Mouse (Mus musculus) liver, postnatal 0 days (tissue): Measurements from ENCODE around the gene Gm17581. TPM values are rescaled to one million over a fixed set of nuclear protein-coding genes. Genes with fewer than 3 reads are reported as not detected.

Experiments
- ATAC-seq: fragments of 200-750 bp; cut with Nextera tagmentation; 2 replicates; pipeline ENCODE4 v1.8.0; 2017; ENCODE audit warnings: mild to moderate bottlenecking, moderate library complexity
- DNase-seq: peaks from one replicate; pipeline ENCODE4 v3.0.0-alpha.2; 2016
- H3K27ac ChIP-seq: fragments of 300-500 bp; sonication (generic); 2 replicates; pipeline ENCODE4 v1.5.1; 2014; ENCODE audit warnings: antibody characterized with exemption, moderate library complexity, mild to moderate bottlenecking, low read depth
- H3K27me3 ChIP-seq: fragments of 300-500 bp; sonication (generic); 2 replicates; pipeline ENCODE4 v1.6.1; 2014; ENCODE audit warnings: low read length, control low read depth, mixed read lengths; ENCODE audit not compliant: insufficient read depth
- H3K36me3 ChIP-seq: fragments of 300-500 bp; sonication (generic); replicated peaks from 2 replicates; pipeline ENCODE4 v1.6.1; 2014; ENCODE audit warnings: mild to moderate bottlenecking, control low read depth, low read length, moderate library complexity, mixed read lengths; ENCODE audit not compliant: insufficient read depth
- H3K4me1 ChIP-seq: fragments of 300-500 bp; sonication (generic); 2 replicates; pipeline ENCODE4 v1.6.1; 2014; ENCODE audit warnings: antibody characterized with exemption, mild to moderate bottlenecking, control low read depth; ENCODE audit not compliant: insufficient read depth
- H3K4me2 ChIP-seq: fragments of 300-500 bp; sonication (generic); 2 replicates; pipeline ENCODE4 v1.6.1; 2014; ENCODE audit warnings: low read depth, mild to moderate bottlenecking, low read length, moderate library complexity, mixed read lengths
- H3K4me3 ChIP-seq: fragments of 300-500 bp; sonication (generic); 2 replicates; pipeline ENCODE4 v1.5.1; 2014; ENCODE audit warnings: low read depth, low read length
- H3K9ac ChIP-seq: fragments of 300-500 bp; sonication (generic); replicated peaks from 2 replicates; pipeline ENCODE4 v1.6.1; 2014; ENCODE audit warnings: mild to moderate bottlenecking, moderate library complexity
- H3K9me3 ChIP-seq: fragments of 300-500 bp; sonication (generic); 2 replicates; pipeline ENCODE4 v1.6.1; 2016; ENCODE audit warnings: mild to moderate bottlenecking, control low read depth, low read length, mixed read lengths
- CTCF ChIP-seq: sonication (generic); IDR thresholded peaks from 2 replicates; pipeline ENCODE4 v1.5.1; 2016; ENCODE audit warnings: antibody characterized with exemption, low read depth
- EP300 ChIP-seq: IDR thresholded peaks from 2 replicates; pipeline ENCODE4 v1.6.1; 2016; ENCODE audit warnings: antibody characterized with exemption, low read depth, mild to moderate bottlenecking
- WGBS: fragments of 180-500 bp; shearing (Covaris S2); extraction: QIAGEN DNeasy Blood & Tissue Kit; methylation state at CpG from one replicate; pipeline ENCODE4 v1.1.7; 2014; ENCODE audit not compliant: insufficient replicate concordance; 5-methylcytosine and 5-hydroxymethylcytosine counted together
- polyA plus RNA-seq: library from polyadenylated mRNA; unstranded; fragments of >200 nt; fragmentation: Nextera tagmentation; extraction: Ambion mirVana; gene quantifications from 2 replicates; pipeline ENCODE4 v1.2.1, GENCODE M21; 2015

The Gm17581 gene
- polyA plus RNA-seq, 1 experiment from 2014 or later, result not detected

DNA sequence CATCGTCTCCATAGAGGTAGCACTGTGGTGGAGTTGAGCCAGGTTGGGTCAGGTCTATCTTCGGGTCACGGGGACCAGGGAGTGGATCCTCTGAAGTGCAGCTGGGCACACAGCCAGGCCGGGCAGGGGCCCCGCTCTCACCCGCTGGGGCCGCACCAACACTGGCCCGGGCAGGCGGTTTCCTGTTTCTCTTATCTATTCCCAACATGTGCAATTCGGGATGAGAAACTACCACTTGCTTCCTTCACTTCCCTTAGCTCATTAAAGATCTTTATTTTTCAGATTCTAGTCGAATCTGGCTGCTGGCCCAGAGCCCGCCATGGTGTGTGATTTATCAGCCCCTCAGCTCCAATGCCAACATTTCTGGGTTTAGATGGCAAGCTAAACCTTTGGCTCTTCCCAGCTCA is 7.3 kb upstream of the Gm17581 start:
- no peaks in the 10 kb centered on the region for H3K27me3 ChIP-seq
- TF ChIP-seq CTCF, result no peak
- 0 out of 2 replicates have a peak, but pooled peaks have one; percentile 9 for TF ChIP-seq EP300
- no peak overlapping the region for H3K27ac ChIP-seq
- H3K4me1 ChIP-seq, result peaks cover 5% of the 10 kb centered on the region
- 27% methylated on average over 12 of the region's 12 CpGs for WGBS
- ATAC-seq (peak; percentile 35; the same call in 1 of the 2 replicates), DNase-seq (peak; percentile 33)
- no peak overlapping the region for H3K9ac ChIP-seq
- 0 out of 2 replicates have a peak overlapping the region, but pooled peaks have one; percentile 6 for H3K4me2 ChIP-seq
- no peaks in the 10 kb centered on the region for H3K36me3 ChIP-seq
- H3K9me3 ChIP-seq, result no peaks in the 10 kb centered on the region
- H3K4me3 ChIP-seq, result no peak overlapping the region

GRCm38 (mm10) chr2:155742211-155742610 is 6.5 kb upstream of the Gm17581 start:
- TF ChIP-seq EP300 (no peak), CTCF (no peak)
- H3K9me3 ChIP-seq, result no peaks in the 10 kb centered on the region
- H3K27me3 ChIP-seq, result no peaks in the 10 kb centered on the region
- H3K4me1 ChIP-seq, result peaks cover 5% of the 10 kb centered on the region
- WGBS, result 44% methylated on average over 11 of the region's 11 CpGs
- H3K27ac ChIP-seq, result no peak overlapping the region
- ATAC-seq, result no peak
- no peaks in the 10 kb centered on the region for H3K36me3 ChIP-seq
- H3K4me3 ChIP-seq, result no peak overlapping the region
- no peak overlapping the region for H3K4me2 ChIP-seq
- H3K9ac ChIP-seq, result no peak overlapping the region
- DNase-seq, result no peak

- H3K4me1 ChIP-seq, result peaks cover 4% of the 10 kb centered on the region
- no peaks in the 10 kb centered on the region for H3K36me3 ChIP-seq
- TF ChIP-seq EP300 (no peak), CTCF (no peak)
- no peak overlapping the region for H3K27ac ChIP-seq
- H3K9me3 ChIP-seq, result no peaks in the 10 kb centered on the region
- H3K27me3 ChIP-seq, result no peaks in the 10 kb centered on the region
- ATAC-seq (no peak), DNase-seq (no peak)
- no peak overlapping the region for H3K9ac ChIP-seq
- no peak overlapping the region for H3K4me2 ChIP-seq
- H3K4me3 ChIP-seq, result no peak overlapping the region
- WGBS, result 50% methylated on average over 9 of the region's 9 CpGs
These were observed 2.1 kb upstream of the Gm17581 start for GRCm38 (mm10) chr2:155737803-155738202.

DNA sequence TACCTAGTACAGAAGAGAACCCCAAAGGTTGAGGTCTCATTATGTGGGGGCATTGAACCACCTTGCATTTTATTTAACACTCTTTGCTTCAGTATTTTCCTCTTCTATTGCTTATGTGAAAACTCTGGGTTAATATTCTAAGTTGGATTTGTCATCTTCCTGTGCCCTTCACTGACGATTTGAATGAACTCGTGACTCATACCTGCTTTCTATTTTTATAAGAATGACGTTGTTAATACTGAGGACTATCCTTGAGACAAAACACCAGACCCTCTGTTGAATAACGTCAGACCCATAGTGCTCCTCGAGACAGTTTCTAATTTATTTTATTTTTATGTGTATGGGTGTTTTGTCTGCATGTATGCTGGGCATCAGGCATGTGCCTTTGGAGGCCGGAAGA is 1.3 kb upstream of the Gm17581 start:
- ATAC-seq (no peak), DNase-seq (no peak)
- H3K4me3 ChIP-seq, result no peak overlapping the region
- H3K9ac ChIP-seq, result no peak overlapping the region
- no peaks in the 10 kb centered on the region for H3K4me1 ChIP-seq
- 64% methylated on average over 6 of the region's 6 CpGs for WGBS
- no peak overlapping the region for H3K4me2 ChIP-seq
- no peak for TF ChIP-seq CTCF
- no peak for TF ChIP-seq EP300
- H3K27me3 ChIP-seq, result no peaks in the 10 kb centered on the region
- H3K9me3 ChIP-seq, result no peaks in the 10 kb centered on the region
- H3K27ac ChIP-seq, result no peak overlapping the region
- no peaks in the 10 kb centered on the region for H3K36me3 ChIP-seq

DNA sequence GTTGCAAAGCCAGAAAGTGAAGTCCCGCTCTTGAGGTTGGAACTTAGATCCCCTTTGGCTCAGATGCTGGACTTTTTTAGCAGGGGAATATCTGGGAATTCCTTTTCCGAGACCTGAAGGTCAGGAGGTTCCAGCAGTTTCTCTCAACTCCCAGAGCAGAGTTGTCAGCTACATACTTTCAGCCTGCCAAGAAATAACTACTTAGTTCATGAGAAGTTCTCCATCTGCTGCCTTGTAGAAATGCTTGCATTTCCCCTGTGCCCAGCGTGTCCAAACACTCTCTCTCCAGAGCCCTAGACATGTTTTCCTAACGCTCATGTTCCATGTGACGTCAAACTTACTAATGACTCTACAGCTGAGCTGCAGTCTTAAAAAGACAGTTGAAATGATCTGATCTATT is 586 bp downstream of the Gm17581 start:
- no peak for TF ChIP-seq CTCF
- TF ChIP-seq EP300, result no peak
- Histone ChIP-seq H3K4me1 (no peaks in the 10 kb centered on the region), H3K4me2 (no peak overlapping the region), H3K9ac (no peak overlapping the region), H3K27me3 (no peaks in the 10 kb centered on the region), H3K27ac (no peak overlapping the region), H3K4me3 (no peak overlapping the region), H3K36me3 (no peaks in the 10 kb centered on the region), H3K9me3 (no peaks in the 10 kb centered on the region)
- 75% methylated on average over 5 of the region's 5 CpGs for whole genome bisulfite sequencing
- no peak for ATAC-seq
- no peak for DNase-seq

- Histone ChIP-seq H3K27ac (peak within 1 kb of the TSS; percentile 46), H3K9ac (peak within 1 kb of the TSS; percentile 77), H3K4me1 (peaks cover 22% of the 10 kb centered on the region), H3K4me3 (peak within 1 kb of the TSS; percentile 92), H3K9me3 (no peaks in the 10 kb centered on the region), H3K27me3 (no peaks in the 10 kb centered on the region), H3K4me2 (peak within 1 kb of the TSS; percentile 98), H3K36me3 (peaks cover 2% of the 10 kb centered on the region; the same call in 1 of the 2 replicates)
- peak; percentile 88 for ATAC-seq
- TF ChIP-seq EP300 (no peak), CTCF (no peak)
- 0% methylated on average over 29 of the region's 33 CpGs for WGBS
- DNase-seq, result peak; percentile 94
These were observed 6.5 kb downstream of the Gm17581 start, which contains the start of gene Edem2 for GRCm38 (mm10) chr2:155729158-155729645. Edem2 (minus strand) TSS chr2:155729475.
